Mouse (Mus musculus): ENCODE results near the gene Cbfa2t3.

DNA sequence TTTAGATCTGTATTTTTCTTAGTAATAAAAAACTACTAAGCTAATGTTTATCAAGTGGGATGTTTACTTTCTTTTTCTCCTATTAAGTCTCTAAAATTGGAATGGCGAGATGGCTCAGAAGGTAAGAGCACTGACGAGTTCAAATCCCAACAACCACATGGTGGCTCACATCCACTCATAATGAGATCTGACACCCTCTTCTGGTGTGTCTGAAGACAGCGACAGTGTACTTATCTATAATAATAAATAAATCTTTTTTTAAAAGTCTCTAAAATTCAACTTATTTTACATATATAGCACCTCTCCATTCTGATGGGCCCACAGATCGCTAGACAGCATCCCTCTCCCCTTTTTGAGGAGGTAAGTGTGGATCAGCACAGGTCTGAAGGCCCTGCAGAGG, 88.7 kb downstream of the Cbfa2t3 start:
- TF ChIP-seq CTCF (IDR thresholded peaks at IDR 0.05; ENCODE audit: control insufficient read depth, insufficient read depth, low read length) (no peak), POLR2A (IDR thresholded peaks at IDR 0.05; ENCODE audit: borderline replicate concordance, control insufficient read depth, low read depth, low read length) (no peak)
